Mouse (Mus musculus) left cerebral cortex, adult 2 months (tissue): ENCODE data around the gene Tnnt3. TPM values are rescaled to one million over a fixed set of nuclear protein-coding genes. Genes with fewer than 3 reads are reported as not detected.

Source experiments
- DNase-seq, 2 experiments: peaks; one replicate each; pipeline ENCODE4 v3.0.0; 2021 to 2022; ENCODE audit warnings: low spot score in 2 of 2, mixed read lengths in 1 of 2; ENCODE audit errors: extremely low spot score in 1 of 2
- H3K27ac ChIP-seq: fragments of 200-600 bp; 2 replicates; pipeline ENCODE4 v1.8.1; 2022
- H3K4me3 ChIP-seq: fragments of 200-600 bp; 2 replicates; pipeline ENCODE4 v1.8.1; 2022
- CTCF ChIP-seq: fragments of 200-600 bp; IDR thresholded peaks from 2 replicates; pipeline ENCODE4 v1.8.1; 2022; ENCODE audit warnings: antibody characterized with exemption, mild to moderate bottlenecking, moderate library complexity
- intact Hi-C: fragments of 180-260 bp; cut with DNase I; formaldehyde crosslinking; loops from one replicate; pipeline ENCODE4 v1.15.1; 2025
- total RNA-seq, 2 experiments: library from RNA; stranded (reverse); gene quantifications; 2 replicates each; pipeline ENCODE4 v1.2.3; 2021

Tnnt3 gene
- total RNA-seq, 2 experiments from 2014 or later, result not detected

DNA sequence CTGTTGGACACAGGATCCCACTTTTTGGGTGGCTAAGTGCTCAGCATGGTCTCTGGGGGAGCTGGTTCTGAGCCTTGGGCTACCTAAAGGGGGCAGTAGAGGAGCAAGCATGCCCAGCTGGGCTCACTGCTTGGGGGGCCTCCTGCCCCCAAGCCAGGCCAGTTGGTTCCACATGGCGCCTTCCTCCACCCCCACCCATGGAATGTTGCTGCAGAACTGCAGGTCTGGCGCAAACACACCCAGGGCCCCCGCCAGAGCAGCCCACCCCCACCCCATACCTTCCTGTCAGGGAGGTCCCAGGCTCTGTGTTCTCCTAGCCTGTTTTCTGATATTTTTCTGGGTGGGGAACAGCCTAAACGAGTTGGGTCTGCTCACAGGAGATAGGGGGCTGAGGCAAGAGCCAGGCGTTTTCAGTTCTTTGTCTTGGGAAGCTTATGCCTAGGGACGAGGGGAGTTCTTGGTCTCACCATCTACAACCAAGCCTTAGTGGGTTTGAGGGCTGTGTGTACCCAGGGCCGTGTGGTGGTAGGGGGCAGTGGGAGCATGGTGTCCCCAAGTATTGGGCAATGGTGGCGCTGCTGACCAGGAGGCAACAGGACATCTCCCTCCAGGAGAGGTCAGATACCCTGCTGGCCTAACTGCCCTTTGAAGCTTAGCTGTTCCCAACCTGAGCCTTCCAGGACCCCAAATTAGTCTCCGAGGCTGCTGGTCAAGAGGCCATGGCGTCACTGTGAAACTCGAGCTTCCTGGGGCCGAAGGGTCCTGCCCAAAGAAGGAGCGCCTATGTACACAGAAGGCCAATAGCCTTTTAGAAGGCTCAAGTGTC, 54.2 kb downstream of the Tnnt3 start:
- intact Hi-C loops, result no loop called here
- no peak; the same call in none of the 2 replicates for TF ChIP-seq CTCF
- no peak for DNase-seq
- Histone ChIP-seq H3K4me3 (no peak overlapping the region), H3K27ac (no peak overlapping the region)

GRCm38 (mm10) chr7:142553417-142554335, 55.0 kb downstream of the Tnnt3 start:
- Histone ChIP-seq H3K4me3 (no peak overlapping the region), H3K27ac (no peak overlapping the region)
- intact Hi-C loops, result no loop called here
- DNase-seq, result no peak
- no peak for TF ChIP-seq CTCF

GRCm38 (mm10) chr7:142554625-142555024, 56.0 kb downstream of the Tnnt3 start:
- Histone ChIP-seq H3K27ac (no peak overlapping the region), H3K4me3 (no peak overlapping the region)
- TF ChIP-seq CTCF, result no peak
- intact Hi-C loops, result no loop called here
- no peak for DNase-seq

DNA sequence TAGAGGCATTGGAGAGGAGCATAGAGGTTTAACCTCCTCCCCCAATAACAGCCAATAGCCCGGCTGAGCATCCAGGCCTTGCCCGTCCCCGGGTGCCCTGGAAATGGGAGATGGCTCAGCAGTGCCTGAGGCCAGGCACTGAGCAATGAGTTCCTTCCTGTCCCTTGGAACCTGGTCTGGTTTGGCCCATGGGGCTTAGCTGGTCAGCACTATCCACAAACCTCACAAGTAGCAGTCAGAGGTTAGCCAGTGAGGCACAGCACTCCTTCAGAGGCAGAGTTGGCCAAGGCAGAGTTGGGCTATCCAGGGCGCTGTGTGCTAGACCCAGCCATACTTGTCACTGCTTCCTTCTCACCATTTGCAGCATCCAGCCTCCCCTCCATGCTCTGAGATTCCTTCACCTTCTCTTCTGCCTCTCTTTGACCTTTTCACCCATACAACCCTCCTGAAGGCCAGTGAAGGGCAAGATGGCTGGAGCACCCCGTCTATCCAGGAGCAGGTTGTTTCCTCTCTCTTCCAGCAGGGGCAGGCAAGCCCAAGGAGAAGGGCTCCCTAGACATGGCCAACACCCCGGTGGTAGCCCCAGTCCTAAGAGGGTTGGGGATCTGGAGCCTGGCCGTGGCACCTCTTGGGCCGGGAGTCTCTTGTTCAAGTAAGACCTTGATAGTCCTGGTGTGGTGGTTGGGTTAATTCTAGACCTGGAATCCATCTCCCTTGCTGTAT, 56.9 kb downstream of the Tnnt3 start:
- no peak overlapping the region for H3K4me3 ChIP-seq
- TF ChIP-seq CTCF, result no peak; the same call in 1 of the 2 replicates
- DNase-seq, result no peak
- intact Hi-C loops, result no loop called here
- H3K27ac ChIP-seq, result no peak overlapping the region

DNA sequence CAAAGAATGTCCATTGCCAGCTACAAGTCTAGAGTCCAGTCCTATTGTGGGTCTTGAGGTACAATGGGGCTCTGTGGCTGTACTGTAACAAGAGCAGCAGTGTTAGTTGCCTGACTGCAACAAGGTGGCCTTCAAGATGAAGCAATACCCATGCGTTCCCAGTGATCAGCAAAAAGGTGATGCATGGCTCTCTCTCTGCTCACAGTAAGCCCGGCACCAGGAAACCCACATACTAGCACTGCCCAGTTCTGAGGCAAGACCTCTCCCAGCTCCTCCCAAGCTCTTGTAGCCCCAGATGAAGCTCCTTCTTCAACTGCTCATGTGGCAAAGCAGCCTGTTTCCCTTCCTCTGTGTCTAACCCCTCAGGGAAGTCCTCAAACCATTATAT, 57.4 kb downstream of the Tnnt3 start:
- intact Hi-C loops, result no loop called here
- Histone ChIP-seq H3K4me3 (no peak overlapping the region), H3K27ac (no peak overlapping the region)
- no peak for DNase-seq
- no peak for TF ChIP-seq CTCF

DNA sequence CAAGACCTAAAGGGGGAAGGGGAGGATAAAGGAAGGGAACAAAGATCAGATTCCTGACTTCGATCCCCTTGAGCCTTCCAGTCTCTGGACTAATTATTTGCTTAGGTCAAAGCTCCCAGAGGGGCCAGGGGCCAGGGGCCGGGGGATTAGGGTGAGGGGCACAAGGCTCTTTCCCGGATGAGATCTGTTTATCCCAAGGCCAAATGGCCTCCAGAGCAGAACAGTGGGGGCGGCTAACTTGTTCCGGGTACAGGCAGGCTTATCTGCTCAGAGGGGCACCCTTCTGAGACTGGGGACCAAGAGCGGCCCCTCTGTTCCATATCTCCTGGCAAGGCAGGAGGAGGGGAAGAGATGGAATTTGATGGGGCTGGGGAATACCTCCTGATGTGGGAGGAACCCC, 59.1 kb downstream of the Tnnt3 start:
- Histone ChIP-seq H3K4me3 (no peak overlapping the region), H3K27ac (no peak overlapping the region)
- no peak for DNase-seq
- intact Hi-C loops, result no loop called here
- no peak for TF ChIP-seq CTCF

DNA sequence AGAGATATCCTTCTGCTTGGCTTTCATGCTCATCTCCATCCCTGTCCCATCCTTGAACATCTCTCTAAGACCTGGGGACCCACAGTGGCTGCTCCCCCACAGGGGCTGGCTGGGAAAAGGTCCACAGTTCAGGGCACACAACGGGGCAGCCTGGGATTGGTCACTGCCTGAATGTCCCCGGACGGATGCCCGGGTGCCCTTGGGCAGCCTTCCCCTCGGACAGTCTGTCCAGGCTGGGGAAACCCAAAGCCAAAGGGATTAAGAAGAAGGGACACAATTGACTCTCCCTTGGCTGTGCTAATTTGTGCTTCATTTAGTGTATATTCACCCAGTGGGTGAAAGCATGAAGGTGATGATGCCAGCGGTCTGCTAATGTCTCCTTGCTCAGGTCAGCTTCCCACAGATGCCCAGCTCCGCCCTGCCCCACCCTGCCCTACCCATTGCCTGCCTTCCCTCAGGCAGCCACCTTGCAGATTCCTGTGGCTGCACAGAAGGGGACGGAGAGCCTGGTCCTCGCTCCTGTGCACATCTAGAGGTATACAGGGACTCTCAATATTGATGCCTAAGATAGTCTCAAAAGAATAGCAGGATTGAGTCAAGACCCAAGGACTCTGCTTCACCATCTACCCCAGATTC, 60.0 kb downstream of the Tnnt3 start:
- no peak overlapping the region for H3K27ac ChIP-seq
- intact Hi-C loops, result no loop called here

DNA sequence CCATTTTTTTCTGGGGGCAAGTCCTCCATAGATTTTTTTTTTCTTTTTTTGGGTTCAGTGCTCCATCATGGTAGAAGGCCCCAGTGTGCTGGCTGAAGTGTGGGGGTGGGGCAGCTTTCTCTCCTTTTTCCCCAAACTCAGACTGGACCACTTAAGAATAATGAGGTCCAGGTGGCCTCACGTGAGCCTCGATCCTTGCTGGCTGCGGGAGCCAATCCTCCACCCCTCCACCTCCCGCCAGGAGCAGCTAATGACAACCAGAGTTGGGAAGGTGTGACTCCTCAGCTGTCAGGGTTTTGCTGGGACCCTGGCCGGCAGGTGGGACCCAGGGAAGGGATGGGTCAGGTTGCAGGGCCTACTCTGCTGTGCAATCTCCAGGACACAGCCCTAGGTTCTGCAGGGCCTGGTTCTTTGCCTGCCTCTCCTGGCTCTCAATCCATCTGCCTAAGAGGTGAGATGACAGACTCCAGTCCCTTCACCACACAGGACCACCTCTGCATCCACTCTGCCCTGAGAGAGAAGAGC, 61.1 kb downstream of the Tnnt3 start:
- Histone ChIP-seq H3K4me3 (no peak overlapping the region), H3K27ac (no peak overlapping the region)
- intact Hi-C loops, result no loop called here
- no peak for TF ChIP-seq CTCF
- no peak for DNase-seq

More for the DNA sequence above, 60.0 kb downstream of the Tnnt3 start:
- no peak overlapping the region for H3K4me3 ChIP-seq
- no peak for DNase-seq
- no peak for TF ChIP-seq CTCF

- no peak for TF ChIP-seq CTCF
- Histone ChIP-seq H3K27ac (no peak overlapping the region), H3K4me3 (no peak overlapping the region)
- no peak for DNase-seq
- intact Hi-C loops, result no loop called here
These were observed 62.6 kb downstream of the Tnnt3 start for GRCm38 (mm10) chr7:142560942-142561855.

DNA sequence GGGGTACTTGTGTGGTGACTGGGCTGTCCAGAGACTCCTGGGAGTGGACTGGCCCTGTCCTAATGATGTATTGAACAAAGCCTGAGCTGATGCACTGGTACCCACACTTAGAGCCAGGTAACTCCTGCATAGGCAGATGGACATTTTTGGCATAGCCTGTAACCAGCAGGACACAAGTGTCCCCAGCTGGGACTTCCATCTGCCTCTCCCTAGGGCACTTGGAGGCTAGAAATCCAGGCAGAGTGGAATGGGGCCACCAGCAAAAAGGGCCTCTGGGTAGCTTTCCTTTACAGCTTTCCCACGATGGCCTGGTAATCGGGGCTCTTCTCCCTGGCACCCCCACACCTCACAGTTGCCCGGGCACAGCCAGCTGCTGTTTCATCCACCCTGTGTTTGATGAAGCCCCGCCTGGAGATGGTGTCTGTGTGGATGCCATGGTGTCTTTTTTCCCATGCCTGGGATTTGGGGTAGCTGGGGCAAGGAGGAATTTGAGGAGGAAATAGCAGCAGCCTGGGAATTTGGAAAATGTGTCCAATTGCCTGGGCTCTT, 63.3 kb downstream of the Tnnt3 start:
- no peak overlapping the region for H3K4me3 ChIP-seq
- DNase-seq, result no peak
- intact Hi-C loops, result no loop called here
- no peak overlapping the region for H3K27ac ChIP-seq
- TF ChIP-seq CTCF, result no peak
